Mouse (Mus musculus): Measurements from ENCODE around the gene Dctn3.
"Not testable (repeated sequence)": the region's sequence is repeated elsewhere in the genome, so short reads cannot be mapped to it uniquely, and the experiment has no call there.

Dctn3 gene

DNA sequence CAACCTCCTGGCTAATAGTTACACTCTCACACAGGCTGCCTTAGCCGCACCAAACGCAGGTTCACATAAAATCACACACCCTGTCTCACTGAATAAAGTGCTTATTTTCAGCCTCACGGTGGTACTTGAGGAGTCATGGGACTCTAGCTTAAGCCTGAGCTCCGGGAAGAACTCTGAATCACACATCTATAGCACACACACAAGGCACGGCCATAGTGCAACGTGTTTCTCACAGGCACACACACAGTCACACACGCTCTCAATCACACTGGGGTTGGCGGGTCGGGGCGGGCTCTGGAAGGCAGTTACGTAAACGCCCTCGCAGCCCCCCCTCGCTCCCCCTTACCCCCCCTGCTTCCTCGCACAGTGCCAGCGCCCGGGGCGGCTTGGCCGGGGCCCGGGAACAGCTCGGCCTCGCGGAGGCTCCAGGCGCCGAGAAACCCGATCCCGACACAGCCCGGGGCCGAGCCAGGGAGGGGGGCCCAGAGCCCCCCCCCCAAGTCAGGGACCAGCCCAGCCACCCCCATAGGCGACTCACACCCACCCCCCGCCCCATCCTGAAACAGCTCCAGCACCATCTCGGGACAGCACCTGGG lies 24.5 kb downstream of the Dctn3 start:
- DNase-seq (ENCODE audit: low spot score) = not testable (repeated sequence)

DNA sequence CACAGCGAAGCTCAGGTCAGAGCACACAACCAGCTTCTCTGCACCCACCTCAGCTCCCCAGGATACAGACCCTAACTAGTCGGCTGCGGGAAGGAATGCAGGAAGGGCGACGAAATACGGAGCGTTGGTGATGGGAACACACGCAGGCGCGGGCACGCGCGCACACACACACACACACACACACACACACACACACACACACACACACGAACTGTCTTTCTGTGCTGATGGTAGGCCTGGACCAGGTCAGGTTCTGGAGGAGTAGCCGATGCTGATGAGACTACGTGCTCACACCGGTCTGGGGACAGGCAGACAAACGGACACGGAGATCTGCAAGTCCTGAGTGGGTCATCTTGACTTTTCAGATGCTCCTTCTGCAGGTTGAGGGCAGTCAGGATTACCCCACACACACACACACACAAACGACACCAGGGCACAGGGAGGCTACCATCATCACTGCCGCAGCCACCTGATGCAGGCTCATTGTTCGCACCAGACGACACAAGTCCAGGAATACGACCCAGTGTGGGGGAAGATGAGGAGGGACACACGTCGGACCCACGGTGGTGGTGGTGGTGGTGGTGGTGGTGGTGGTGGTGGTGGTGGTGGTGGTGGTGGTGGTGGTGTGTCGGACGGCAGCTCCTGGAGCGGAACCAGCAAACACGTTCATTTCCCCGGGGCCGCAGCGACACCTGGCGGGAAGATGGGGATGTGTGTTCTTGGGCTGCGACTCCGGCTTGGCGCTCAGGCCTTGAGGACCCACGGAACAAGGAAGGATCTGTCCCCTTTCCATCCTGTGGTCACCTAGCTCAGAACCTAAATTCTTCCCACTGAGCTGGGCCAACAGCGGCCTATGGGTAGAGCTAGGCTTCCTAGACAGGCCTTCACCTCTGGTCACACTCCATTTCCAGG lies 25.8 kb downstream of the Dctn3 start, which contains the start of gene Cntfr:
Cntfr (minus strand) TSS at position 160 of the 912 bp plus-strand sequence.
- not testable (repeated sequence) for DNase-seq (ENCODE audit: low spot score)

DNA sequence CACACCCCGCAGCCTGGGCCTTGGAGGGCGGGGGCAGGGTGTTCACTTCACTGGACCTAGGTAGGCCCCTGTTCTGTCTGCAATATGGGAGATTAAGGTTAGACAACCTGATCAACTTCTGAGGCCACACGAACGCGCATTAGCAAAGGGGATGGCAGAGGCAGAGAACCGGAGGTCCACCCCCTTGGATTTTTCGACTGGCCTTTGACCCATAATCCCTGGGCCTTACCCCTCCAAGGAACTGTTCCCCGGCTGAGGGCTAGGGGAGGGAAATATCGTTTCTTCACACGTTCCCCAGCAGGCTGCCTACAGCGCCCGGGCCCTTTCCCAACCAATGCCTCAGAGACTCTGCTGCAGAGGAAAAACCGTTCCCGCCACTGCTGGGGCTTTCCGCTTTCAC lies 26.5 kb downstream of the Dctn3 start:
- DNase-seq (ENCODE audit: low spot score) = not testable (repeated sequence)

DNA sequence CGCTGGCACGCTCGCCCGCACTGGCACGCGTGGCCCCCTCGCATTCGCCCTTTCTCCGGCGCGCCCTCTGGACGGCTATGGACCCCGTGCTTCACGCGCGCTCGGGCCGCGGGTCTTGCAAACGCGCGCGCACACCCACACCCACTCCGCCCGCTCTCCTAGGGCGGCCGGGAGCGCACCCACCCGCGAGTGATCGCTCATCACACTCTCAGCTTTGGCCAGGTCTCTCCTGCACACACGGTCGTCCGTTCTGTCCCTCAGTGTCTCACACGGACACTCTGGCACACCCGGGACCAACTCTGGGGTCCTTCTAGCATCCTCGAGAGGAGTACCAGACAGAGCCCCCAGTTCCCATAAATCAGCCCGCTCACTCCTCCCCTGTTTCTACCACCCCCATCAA lies 27.2 kb downstream of the Dctn3 start:
- DNase-seq (ENCODE audit: low spot score) = not testable (repeated sequence)

DNA sequence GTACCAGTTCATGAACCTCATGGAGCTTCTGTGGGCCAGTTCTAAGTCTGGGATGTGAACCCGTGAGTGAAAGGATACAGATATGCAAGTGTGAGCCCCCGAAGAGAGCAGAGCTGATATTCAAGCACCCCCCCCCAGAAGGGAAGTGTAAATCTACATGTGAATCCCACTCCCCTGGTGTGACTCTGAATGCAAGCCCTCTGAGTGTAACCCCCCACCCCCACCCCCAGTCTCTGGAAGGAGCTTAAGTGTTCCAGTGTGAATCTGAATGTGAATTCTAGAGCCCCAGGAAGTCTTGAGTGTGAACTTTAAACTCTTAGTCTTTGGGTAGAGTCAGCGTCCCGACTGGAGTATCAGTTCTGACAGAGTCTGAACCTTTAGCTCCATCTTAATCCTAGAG lies 29.5 kb downstream of the Dctn3 start:
- DNase-seq (ENCODE audit: low spot score) = not testable (repeated sequence)

DNA sequence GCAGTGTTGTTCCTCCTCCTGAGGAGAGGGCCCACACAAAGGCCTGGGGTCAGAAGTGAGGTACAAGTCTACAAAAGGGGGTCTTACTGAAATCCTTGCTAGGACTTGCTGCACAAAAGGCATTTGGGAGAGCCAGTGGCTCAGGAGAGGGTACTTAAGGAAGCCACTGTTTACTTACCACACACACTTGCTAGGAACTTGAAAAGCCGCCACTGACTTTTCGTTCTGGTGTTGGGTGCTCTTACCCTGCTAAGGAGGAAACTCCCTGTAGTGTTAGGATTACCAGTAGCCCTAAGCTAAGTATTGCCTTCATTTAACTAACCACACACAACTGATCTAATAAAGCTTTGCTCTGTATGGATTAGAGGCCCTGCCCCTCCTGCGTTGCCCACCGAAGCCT lies 33.0 kb downstream of the Dctn3 start:
- not testable (repeated sequence) for DNase-seq (ENCODE audit: low spot score)

DNA sequence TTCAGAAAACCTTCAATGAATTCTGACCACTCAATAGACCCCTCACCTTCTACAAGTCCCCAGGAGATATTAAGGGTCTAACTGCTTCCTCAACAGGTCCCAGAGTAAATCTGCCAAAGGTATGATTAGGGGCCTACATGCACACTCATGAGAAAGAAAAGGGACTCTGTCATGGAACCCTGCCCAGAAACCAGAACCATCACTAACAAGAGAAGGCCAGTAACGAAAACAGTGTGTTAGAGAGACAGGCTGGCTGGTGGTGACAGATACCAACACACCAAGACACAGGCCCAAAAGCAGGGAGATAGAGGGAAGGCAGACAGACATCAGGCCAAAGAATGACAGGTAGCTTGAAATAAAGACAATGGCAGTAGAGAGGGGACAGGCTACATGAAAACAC lies 34.4 kb downstream of the Dctn3 start:
- not testable (repeated sequence) for DNase-seq (ENCODE audit: low spot score)

DNA sequence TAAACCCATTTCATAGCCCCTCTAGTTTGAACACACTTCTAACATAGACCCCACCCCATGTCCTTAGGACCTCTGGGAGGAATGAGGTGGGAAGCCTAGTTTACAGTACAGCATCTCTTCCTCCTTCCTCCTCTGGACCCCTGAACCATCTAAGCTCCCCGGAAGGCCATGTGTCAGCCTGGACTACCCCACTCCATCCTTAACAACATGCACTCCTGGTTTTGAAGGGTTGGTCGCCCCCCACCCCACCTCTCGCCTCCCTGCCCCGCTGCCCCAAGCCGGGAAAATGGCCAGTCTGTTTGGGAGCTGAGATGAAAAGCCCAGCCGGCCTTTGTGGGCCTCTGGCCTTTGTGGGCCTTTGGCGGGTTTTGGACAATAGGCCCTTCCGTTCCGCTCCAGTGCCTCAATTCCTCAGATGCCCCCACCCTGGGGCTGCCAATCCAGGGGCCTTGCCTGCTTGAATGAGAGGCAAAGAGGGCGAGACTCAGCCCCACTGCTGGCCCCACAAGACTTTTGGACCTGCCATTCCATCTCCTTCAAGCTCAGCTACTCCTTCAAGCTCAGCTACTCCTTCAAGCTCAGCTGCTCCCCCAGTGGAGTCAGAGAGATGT lies 37.0 kb downstream of the Dctn3 start:
- DNase-seq (ENCODE audit: low spot score) = not testable (repeated sequence)

DNA sequence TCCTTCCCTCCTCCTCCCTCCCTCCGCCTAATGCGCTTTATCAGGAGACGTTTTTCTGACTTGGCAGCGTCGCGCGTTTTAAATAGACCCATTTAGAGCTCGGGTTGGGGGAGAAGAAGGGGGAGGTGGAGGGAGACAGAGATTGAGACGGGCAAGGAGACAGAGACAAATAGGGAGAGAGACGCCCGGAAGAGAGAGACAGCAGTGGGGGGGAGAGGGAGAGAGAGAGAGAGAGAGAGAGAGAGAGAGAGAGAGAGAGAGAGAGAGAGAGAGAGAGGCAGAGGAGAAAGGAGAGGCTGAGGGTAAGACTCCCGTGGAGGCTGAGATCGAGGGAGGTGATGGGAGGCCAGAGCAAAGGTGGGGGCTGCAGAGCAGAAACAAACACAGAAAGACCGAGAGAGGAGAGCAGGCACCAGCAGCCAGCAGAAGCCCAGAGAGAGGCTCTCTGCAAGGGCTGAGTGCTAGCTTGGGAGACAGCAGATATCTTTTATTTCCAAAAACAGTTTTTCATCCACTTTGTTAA lies 38.0 kb downstream of the Dctn3 start:
- not testable (repeated sequence) for DNase-seq (ENCODE audit: low spot score)

DNA sequence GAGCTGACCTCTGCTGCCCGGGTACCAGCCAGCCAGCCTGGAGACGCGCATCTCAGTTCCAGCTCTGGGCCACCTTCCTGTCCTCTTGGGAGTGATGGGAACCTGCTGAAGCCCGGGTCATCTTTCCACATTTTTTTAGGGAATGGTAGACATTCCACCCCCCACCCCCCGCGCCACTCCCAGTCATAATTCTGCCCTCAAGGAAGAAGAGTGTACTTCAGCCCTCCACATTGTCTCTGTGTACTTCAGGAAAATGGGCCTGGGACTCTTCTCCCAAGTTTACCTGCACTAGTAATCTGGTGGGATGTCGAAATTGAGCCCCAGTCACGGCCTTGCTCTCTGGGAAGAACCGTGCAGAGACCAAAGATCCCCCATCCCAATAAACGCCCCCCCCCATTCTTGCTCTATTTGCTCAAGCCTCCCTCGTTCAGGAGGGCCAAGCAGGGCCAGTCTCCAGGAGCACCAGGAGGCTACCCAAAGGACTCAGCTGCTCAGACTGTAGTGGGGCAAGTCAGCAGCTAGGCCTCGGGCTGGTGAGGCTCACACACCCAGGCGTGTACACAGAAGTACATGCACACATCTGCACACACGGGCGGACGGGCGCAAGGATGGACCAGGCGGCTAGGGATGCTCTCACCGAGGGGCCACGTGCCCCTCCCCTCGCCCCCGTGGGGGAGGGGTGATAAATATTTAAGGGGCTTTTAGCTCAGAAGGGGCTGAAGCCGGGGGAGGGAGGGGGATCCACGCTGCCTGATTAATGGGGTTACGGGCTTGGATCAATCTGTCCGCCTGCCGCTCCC lies 38.6 kb downstream of the Dctn3 start:
- not testable (repeated sequence) for DNase-seq (ENCODE audit: low spot score)

DNA sequence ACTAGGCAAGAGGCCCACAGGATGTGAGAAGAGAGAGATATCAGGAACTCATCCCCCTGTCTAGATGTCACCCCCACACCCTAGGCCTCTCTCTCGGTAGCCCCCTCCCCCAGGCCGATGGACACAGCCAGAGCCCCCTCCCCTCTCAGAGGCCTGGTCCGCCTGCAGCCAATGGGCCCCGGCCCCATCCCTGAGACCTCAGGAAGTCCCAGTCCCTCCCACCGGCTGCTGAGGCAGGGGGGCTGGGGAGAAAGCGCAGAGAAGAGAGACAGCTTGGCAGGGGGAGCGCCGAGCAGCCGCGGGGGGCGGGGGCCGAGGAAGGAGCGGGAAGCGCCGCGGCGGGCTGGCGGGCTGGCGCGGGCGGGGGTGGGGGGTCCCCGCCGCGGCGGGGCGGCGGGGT lies 39.7 kb downstream of the Dctn3 start:
- not testable (repeated sequence) for DNase-seq (ENCODE audit: low spot score)

DNA sequence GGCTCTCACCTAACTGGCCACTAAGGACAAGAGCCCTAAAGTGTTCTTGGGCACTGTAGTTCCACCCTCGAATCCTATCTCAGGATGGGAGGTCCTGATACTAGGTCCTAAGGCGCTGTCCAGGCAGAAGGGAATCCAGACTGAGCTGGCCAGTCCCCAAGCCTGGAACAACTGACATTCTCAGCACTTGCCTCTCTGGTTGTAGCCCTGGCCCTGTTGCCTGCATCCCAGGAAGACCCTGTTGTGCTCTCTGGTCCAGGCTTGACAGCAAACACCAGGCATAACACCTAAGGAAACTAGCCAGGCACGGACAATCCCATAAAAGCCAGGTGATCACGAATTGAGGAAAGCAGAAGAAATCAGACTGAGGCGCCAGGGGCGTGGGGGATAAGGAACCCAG lies 40.2 kb downstream of the Dctn3 start:
- DNase-seq (ENCODE audit: low spot score) = no peak

DNA sequence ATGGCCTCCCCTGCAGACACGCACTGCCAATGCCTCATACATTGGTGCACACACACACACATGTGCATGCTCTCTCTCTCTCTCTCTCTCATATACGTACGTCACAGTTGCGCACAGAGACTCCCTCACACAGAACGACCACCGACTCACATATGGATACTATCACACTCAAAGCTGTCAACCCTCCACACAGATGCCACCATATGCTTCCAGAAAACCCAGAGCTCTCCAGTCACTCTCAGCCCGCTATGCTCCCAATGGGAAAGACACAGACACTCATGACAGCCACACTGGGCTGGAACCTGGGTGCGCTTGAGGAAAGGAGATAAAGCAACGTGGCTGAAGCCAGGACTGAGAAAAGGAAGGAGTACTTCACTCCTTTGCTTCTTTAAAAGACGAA lies 41.0 kb downstream of the Dctn3 start:
- DNase-seq (ENCODE audit: low spot score) = no peak

DNA sequence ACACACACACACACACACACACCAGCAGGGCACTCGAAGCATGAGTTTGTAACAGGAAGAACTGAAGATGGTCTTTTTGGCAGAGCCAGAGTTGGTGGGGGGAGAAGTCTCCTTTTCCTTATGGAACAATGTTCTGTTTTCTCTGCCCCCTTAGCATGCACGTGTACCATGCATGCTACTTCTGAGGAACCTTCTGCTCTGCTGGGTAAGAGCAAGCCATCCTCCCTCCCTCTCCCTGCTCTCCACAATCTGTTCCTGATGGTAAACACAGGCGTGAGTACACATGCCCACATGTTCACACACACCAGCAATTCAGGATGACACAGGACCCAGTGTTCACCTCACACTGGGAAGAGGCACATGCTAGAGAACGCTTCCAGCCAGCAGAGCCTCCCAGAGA lies 41.8 kb downstream of the Dctn3 start:
- DNase-seq (ENCODE audit: low spot score) = no peak

DNA sequence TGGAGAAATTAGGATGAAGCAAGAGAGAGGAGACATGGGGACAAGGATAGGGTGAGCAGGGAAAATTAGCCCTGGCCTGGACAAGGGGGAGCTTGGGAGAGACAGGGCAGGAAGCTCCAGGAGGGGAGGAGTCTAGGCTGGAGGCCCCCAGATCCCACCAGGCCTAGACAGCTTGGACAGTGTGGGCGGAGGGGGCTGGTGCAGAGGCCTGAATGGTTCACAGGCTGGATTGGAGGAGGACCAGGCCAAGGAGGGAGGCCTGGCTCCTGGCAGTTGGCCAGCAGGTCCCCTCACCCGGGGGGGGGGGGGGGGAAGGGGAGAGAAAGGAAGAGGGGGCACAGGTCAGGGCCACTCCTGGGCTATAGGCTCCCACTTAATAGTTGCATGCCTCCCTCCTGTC lies 43.7 kb downstream of the Dctn3 start:
- DNase-seq (ENCODE audit: low spot score) = no peak

DNA sequence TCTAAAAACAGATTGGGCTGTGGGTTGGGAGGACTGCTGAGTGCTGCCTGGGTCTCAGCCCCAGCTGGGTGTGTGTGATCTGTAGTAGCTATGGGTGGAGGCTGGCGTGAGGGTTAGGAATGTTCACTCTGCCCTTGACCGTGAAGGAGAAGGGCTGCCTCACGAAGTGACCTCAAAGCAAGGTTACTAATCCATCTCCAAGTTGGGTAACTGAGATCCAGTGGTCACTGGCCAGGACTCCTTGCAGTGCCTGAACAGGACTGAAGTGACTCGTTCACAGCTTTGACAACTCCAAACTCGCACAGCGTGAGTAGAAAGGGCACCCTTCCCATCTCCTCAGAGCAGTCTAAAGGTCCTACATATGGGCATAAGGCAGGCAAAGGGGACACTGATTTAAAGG lies 44.1 kb downstream of the Dctn3 start:
- DNase-seq (ENCODE audit: low spot score) = no peak

DNA sequence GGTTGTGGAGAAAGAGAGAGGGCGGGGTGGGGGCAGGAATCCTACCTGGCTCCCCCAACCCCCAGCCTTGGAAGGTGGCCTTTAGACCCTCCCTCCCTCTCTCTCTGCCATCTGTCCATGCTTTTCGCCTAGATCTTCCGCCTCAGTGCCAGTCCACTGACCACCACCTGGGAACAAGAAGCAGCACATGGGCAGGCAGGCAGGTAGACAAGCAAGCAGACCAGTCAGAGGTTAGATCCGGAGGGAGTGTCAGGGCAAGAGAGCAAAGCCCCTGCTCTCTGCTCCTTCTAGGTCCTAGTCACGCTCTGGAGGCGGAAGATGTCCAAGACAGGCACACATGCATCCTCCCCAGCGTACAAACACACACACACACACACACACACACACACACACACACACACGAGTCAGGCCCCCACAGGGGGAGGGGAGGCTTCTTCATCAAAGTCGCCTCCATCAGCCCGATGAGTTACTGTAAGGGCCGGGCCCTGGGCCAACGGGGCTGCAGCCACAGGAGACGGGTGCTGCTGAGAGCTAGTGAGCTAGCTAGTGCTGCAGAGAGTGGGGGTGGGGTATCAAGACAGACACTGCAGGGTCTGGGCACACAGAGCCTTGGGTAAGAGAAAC lies 45.9 kb downstream of the Dctn3 start:
- no peak for DNase-seq (ENCODE audit: low spot score)

DNA sequence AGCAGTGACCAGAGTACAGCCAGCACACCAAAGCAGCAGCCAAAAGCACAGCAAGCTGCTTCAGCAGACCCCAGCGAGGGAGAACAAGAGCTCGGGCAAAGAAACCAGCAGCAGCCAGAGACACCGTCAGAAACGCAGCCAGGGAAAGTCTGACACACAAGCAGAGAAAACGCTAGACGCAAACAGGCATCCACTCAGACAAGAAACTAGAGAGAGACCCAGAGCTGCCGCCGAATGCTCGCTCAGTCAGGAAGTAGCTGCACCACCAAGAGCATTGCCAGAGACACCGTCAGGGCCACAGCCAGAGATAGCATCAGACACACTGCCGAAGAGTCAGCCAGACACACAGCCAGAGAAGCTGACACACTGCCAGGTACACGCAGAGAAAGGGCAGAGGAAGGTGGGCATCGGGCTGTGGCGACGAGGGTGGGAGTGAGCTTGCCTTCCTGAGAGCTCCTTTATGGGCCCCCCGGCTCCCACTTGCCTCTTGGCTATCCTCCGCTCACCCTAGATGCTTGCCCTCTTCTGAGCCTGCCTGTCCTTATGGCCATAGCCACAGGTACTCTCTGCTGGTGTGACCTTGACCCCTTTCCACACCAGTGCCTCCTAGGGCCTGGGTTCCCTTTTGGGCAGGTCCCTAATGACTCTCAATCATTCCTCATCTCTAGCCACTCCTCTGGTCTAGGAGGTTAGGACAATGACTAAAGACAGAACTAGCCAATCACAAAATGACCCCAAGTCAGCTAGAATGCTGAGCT lies 46.5 kb downstream of the Dctn3 start:
- no peak for DNase-seq (ENCODE audit: low spot score)

DNA sequence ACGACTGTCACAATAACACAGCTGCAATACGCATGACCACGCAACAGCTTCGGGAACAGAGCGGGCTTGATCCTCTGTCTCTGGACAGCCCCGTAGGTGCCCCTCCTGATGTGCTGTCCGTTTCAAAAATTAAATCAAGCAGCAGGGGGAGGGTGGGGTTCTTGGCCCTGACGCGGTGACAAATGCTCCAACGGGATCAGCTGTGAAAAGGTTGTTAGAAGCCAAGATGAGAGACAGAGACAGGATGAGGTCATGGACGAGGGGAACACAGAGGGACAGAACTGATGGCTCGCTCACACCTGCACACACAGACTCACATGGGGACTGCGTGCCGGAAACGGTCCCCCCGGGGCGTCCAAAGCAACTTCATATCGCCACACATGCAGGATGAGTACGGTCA lies 49.8 kb downstream of the Dctn3 start:
- no peak for DNase-seq (ENCODE audit: low spot score)

DNA sequence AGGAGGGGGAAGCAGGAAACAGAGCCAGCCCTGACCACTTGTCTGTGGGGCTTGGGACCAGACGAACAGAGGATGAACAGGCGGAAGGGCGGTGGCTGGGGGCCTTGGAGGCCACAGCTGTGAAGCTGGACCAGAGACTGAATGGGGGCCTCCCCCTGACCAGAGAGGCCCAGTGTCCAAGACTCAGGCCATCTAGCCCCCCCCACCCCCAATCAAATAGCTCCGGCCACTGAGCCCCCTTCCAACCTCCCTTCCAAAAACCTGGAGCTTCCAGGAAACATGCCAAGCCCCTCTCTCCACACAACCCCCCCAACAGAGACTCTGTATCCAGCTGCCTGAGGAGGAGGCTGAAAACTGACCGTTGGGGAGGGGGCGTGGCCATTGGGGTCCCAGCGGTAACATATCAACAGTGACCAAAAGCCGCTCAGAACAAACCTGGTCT lies 50.4 kb downstream of the Dctn3 start:
- DNase-seq (ENCODE audit: low spot score) = no peak
